Mouse (Mus musculus): ENCODE results near the gene Asic4. TPM values are rescaled to one million over a fixed set of nuclear protein-coding genes. Genes with fewer than 3 reads are reported as not detected.

Asic4 gene
- total and polyA plus RNA-seq, 3 experiments = not detected

- Histone ChIP-seq H3K36me3 (ENCODE audit: control insufficient read depth, insufficient read depth, low read length) (no peaks in the 10 kb centered on the region), H3K27me3 (ENCODE audit: control insufficient read depth, insufficient read depth, low read length) (no peaks in the 10 kb centered on the region), H3K9ac (ENCODE audit: low read depth, low read length) (no peak overlapping the region), H3K4me1 (ENCODE audit: control insufficient read depth, insufficient read depth, low read length) (no peaks in the 10 kb centered on the region), H3K4me3 (no peak overlapping the region), H3K79me2 (replicated peaks; ENCODE audit: control insufficient read depth, insufficient read depth, low read length) (no peaks in the 10 kb centered on the region), H3K27ac (no peak overlapping the region)
- intact Hi-C loops (cut with DNase I) = no loop called here
- TF ChIP-seq CTCF (IDR thresholded peaks at IDR 0.05) = peak; percentile 81
- TF ChIP-seq EP300 (IDR thresholded peaks at IDR 0.05; ENCODE audit: insufficient read depth, low read depth, low read length) = no peak
- no peak for DNase-seq
- WGBS = 79% methylated on average over 12 of the region's 12 CpGs
Observed at GRCm38 (mm10) chr1:75494878-75495548, 44.8 kb downstream of the Asic4 start.

GRCm38 (mm10) chr1:75498897-75499296 is 48.7 kb downstream of the Asic4 start:
- Histone ChIP-seq H3K27ac (no peak overlapping the region), H3K36me3 (ENCODE audit: control insufficient read depth, insufficient read depth, low read length) (no peaks in the 10 kb centered on the region), H3K79me2 (replicated peaks; ENCODE audit: control insufficient read depth, insufficient read depth, low read length) (no peaks in the 10 kb centered on the region; the same call in 1 of the 2 replicates), H3K9ac (ENCODE audit: low read depth, low read length) (no peak overlapping the region), H3K4me3 (no peak overlapping the region), H3K4me1 (ENCODE audit: control insufficient read depth, insufficient read depth, low read length) (no peaks in the 10 kb centered on the region; the same call in 1 of the 2 replicates), H3K27me3 (ENCODE audit: control insufficient read depth, insufficient read depth, low read length) (no peaks in the 10 kb centered on the region)
- no peak for TF ChIP-seq EP300 (IDR thresholded peaks at IDR 0.05; ENCODE audit: insufficient read depth, low read depth, low read length)
- DNase-seq = no peak
- 85% methylated on average over 4 of the region's 4 CpGs for WGBS
- intact Hi-C loops (cut with DNase I) = no loop called here

DNA sequence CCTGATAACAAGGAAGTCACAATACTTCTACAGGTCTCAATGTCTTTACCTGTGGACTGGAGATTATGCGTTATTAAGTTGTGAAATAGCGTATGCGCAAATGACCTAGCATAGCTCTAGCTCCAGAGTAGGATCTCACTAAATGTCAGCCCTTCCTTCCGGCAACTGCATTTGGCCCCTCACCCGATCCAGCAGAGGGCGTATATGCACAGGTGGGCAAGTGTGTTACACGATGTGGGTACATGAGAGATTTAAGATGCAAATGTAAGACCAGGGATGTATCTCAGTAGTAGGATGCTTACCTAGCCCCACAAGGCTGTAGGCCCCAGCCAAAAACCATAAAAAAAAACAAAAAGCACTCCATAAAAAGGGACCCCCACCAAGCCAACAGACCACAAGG is 49.2 kb downstream of the Asic4 start:
- intact Hi-C loops (cut with DNase I) = no loop called here
- Histone ChIP-seq H3K27ac (no peak overlapping the region), H3K4me1 (ENCODE audit: control insufficient read depth, insufficient read depth, low read length) (peaks cover 2% of the 10 kb centered on the region; the same call in 1 of the 2 replicates), H3K9ac (ENCODE audit: low read depth, low read length) (no peak overlapping the region), H3K36me3 (ENCODE audit: control insufficient read depth, insufficient read depth, low read length) (no peaks in the 10 kb centered on the region), H3K4me3 (no peak overlapping the region), H3K27me3 (ENCODE audit: control insufficient read depth, insufficient read depth, low read length) (no peaks in the 10 kb centered on the region), H3K79me2 (replicated peaks; ENCODE audit: control insufficient read depth, insufficient read depth, low read length) (no peaks in the 10 kb centered on the region; the same call in 1 of the 2 replicates)
- WGBS = 79% methylated on average over 7 of the region's 7 CpGs
- TF ChIP-seq CTCF (IDR thresholded peaks at IDR 0.05) (peak; percentile 45), POLR2A (IDR thresholded peaks at IDR 0.05; ENCODE audit: insufficient read depth, low read depth, low read length) (no peak)
- DNase-seq = no peak

- H3K27me3 ChIP-seq (ENCODE audit: control insufficient read depth, insufficient read depth, low read length) = no peaks in the 10 kb centered on the region
- 95% methylated on average over 9 of the region's 9 CpGs for WGBS
- no peak overlapping the region for H3K9ac ChIP-seq (ENCODE audit: low read depth, low read length)
- intact Hi-C loops (cut with DNase I) = no loop called here
- no peaks in the 10 kb centered on the region for H3K36me3 ChIP-seq (ENCODE audit: control insufficient read depth, insufficient read depth, low read length)
- TF ChIP-seq POLR2A (IDR thresholded peaks at IDR 0.05; ENCODE audit: insufficient read depth, low read depth, low read length) (no peak), EP300 (IDR thresholded peaks at IDR 0.05; ENCODE audit: insufficient read depth, low read depth, low read length) (no peak), CTCF (IDR thresholded peaks at IDR 0.05) (no peak)
- DNase-seq = no peak
- no peak overlapping the region for H3K27ac ChIP-seq
- peaks cover 2% of the 10 kb centered on the region; the same call in 1 of the 2 replicates for H3K4me1 ChIP-seq (ENCODE audit: control insufficient read depth, insufficient read depth, low read length)
- no peak overlapping the region for H3K4me3 ChIP-seq
- H3K79me2 ChIP-seq (replicated peaks; ENCODE audit: control insufficient read depth, insufficient read depth, low read length) = no peaks in the 10 kb centered on the region; the same call in 1 of the 2 replicates
Observed at GRCm38 (mm10) chr1:75501905-75502304, 51.7 kb downstream of the Asic4 start.

DNA sequence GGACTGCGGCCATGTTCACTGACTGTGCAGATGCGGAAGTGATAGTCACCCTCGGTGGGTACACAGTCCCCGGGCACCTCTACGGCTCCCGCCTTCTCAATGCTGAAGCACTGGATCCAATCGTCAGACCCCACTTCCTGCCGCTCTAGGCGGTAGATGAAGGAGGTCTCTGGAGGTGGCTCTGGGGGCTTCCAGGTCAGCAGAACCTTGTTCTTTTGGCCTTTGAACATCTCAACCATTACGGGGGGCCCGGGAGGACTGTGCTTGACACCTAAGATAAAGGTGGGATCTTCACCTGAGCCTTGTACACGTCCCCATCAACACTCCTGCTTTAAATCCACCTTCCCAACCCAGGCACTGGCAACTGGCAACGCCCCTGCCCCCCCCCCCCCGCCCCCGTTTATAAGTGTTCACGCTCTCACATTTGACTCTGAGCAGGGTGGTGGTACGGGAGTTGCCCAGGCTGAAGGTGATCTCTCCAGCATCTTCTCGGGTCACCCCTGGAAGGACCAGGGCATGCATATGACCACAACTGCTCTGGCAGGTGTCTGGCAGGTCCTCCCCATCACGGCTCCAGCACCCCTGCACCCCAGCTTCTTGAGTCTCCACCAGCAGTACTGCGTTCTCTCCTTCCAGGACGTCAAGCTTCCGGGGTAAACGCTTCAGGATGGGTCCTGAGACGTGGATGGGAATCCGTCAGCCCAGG is 52.9 kb downstream of the Asic4 start:
- H3K27me3 ChIP-seq (ENCODE audit: control insufficient read depth, insufficient read depth, low read length) = no peaks in the 10 kb centered on the region
- 82% methylated on average over 25 of the region's 25 CpGs for WGBS
- intact Hi-C loops (cut with DNase I) = no loop called here
- no peak for DNase-seq
- peaks cover 2% of the 10 kb centered on the region; the same call in 1 of the 2 replicates for H3K4me1 ChIP-seq (ENCODE audit: control insufficient read depth, insufficient read depth, low read length)
- H3K36me3 ChIP-seq (ENCODE audit: control insufficient read depth, insufficient read depth, low read length) = no peaks in the 10 kb centered on the region
- H3K27ac ChIP-seq = no peak overlapping the region
- no peaks in the 10 kb centered on the region; the same call in 1 of the 2 replicates for H3K79me2 ChIP-seq (replicated peaks; ENCODE audit: control insufficient read depth, insufficient read depth, low read length)
- H3K4me3 ChIP-seq = no peak overlapping the region
- TF ChIP-seq POLR2A (IDR thresholded peaks at IDR 0.05; ENCODE audit: insufficient read depth, low read depth, low read length) (no peak), CTCF (IDR thresholded peaks at IDR 0.05) (no peak), EP300 (IDR thresholded peaks at IDR 0.05; ENCODE audit: insufficient read depth, low read depth, low read length) (no peak)
- no peak overlapping the region for H3K9ac ChIP-seq (ENCODE audit: low read depth, low read length)

DNA sequence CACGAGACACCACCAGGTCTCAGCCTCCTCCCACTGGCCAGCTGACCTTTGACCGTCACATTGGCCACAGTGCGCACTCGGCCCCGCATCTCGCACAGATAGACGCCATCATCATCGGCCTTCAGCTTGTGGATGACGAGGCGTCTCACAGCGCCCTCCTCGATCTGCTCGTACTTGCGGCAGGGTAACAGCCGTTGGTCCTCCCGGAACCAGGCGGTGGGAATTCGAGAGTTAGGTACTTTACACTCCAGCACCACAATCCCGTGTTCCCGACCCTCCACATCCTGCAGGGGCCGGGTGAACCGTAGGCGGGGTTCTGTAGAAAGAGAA is 53.4 kb downstream of the Asic4 start:
- Histone ChIP-seq H3K36me3 (ENCODE audit: control insufficient read depth, insufficient read depth, low read length) (no peaks in the 10 kb centered on the region), H3K27ac (no peak overlapping the region), H3K4me3 (no peak overlapping the region), H3K4me1 (ENCODE audit: control insufficient read depth, insufficient read depth, low read length) (peaks cover 2% of the 10 kb centered on the region; the same call in 1 of the 2 replicates), H3K27me3 (ENCODE audit: control insufficient read depth, insufficient read depth, low read length) (no peaks in the 10 kb centered on the region), H3K79me2 (replicated peaks; ENCODE audit: control insufficient read depth, insufficient read depth, low read length) (no peaks in the 10 kb centered on the region; the same call in 1 of the 2 replicates), H3K9ac (ENCODE audit: low read depth, low read length) (no peak overlapping the region)
- TF ChIP-seq EP300 (IDR thresholded peaks at IDR 0.05; ENCODE audit: insufficient read depth, low read depth, low read length) (no peak), POLR2A (IDR thresholded peaks at IDR 0.05; ENCODE audit: insufficient read depth, low read depth, low read length) (no peak), CTCF (IDR thresholded peaks at IDR 0.05) (no peak)
- WGBS = 72% methylated on average over 23 of the region's 23 CpGs
- intact Hi-C loops (cut with DNase I) = no loop called here
- DNase-seq = no peak

All from heart, adult 2 months (tissue).